In the genomic region with DNA sequence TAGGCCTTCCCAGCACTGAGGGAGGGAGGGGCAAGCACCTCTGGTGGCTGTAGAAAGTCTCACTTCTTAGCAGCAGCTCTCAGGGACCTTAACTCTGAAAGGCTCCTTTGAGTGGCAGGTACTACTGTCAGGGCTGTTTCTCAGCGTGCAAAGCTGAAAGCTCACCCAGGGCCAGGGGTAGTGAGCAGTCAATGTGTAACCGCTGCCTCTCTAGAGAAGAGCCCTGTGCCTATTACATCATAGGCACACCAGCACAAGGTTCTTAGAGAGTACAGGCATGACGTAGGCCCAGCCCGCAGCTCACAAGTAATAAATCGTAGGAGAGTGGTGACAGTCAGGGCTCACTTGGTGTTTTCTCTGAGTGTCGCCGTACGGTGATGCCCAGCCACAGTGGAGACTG, we compare ENCODE assay signal across 11 mouse cellular contexts.
"Had no signal": no experiment of that assay in that cellular context is flagged by ENCODE, and none has a peak within 500 bp of the region (broad histone marks: within the 10 kb centered on the region; RNA-seq: fewer than 3 reads in every experiment).

No protein-coding gene starts in this region.

- H3K4me1 ChIP-seq: intestine, embryonic 15.5 days; liver, embryonic 12.5 days; midbrain, embryonic 12.5 days had no signal

- H3K27me3 ChIP-seq: intestine, embryonic 15.5 days; limb, embryonic 15.5 days; liver, embryonic 12.5 days had no signal

- H3K4me2 ChIP-seq: hindbrain, embryonic 14.5 days; intestine, embryonic 15.5 days; limb, embryonic 15.5 days; liver, embryonic 12.5 days; lung, embryonic 14.5 days; midbrain, embryonic 12.5 days had no signal

- ATAC-seq: intestine, embryonic 15.5 days; liver, embryonic 12.5 days; midbrain, embryonic 16.5 days had no signal

- H3K4me3 ChIP-seq: intestine, embryonic 15.5 days; layer of hippocampus, adult 2 months; limb, embryonic 15.5 days; liver, embryonic 12.5 days; midbrain, embryonic 12.5 days had no signal

- H3K36me3 ChIP-seq: intestine, embryonic 15.5 days; limb, embryonic 15.5 days; liver, embryonic 12.5 days; midbrain, embryonic 12.5 days had no signal

- DNase-seq: lung, embryonic 14.5 days; lung, postnatal 4 days; thymus, adult 2 months; thymus, postnatal 25 days had no signal

- H3K9ac ChIP-seq: hindbrain, embryonic 14.5 days; intestine, embryonic 15.5 days; limb, embryonic 15.5 days; liver, embryonic 12.5 days; lung, embryonic 14.5 days; midbrain, embryonic 12.5 days had no signal

- H3K9me3 ChIP-seq: intestine, embryonic 15.5 days; limb, embryonic 15.5 days; liver, embryonic 12.5 days; midbrain, embryonic 12.5 days had no signal

- H3K27ac ChIP-seq: hindbrain, embryonic 14.5 days; intestine, embryonic 15.5 days; layer of hippocampus, adult 2 months; limb, embryonic 15.5 days; liver, embryonic 12.5 days; midbrain, embryonic 12.5 days had no signal
